Mouse (Mus musculus): ENCODE data around the gene Cab39.

- TF ChIP-seq CTCF (IDR thresholded peaks at IDR 0.05; ENCODE audit: insufficient read depth, low read depth, low read length), result no peak
- no peak for TF ChIP-seq POLR2A (IDR thresholded peaks at IDR 0.05; ENCODE audit: insufficient read depth, low read depth, low read length)
Measured at GRCm38 (mm10) chr1:85767754-85768153, 25.5 kb upstream of the Cab39 start.

Data from olfactory bulb, adult 2 months (tissue).